ENCODE assay signal across 14 mouse cellular contexts in the genomic region with DNA sequence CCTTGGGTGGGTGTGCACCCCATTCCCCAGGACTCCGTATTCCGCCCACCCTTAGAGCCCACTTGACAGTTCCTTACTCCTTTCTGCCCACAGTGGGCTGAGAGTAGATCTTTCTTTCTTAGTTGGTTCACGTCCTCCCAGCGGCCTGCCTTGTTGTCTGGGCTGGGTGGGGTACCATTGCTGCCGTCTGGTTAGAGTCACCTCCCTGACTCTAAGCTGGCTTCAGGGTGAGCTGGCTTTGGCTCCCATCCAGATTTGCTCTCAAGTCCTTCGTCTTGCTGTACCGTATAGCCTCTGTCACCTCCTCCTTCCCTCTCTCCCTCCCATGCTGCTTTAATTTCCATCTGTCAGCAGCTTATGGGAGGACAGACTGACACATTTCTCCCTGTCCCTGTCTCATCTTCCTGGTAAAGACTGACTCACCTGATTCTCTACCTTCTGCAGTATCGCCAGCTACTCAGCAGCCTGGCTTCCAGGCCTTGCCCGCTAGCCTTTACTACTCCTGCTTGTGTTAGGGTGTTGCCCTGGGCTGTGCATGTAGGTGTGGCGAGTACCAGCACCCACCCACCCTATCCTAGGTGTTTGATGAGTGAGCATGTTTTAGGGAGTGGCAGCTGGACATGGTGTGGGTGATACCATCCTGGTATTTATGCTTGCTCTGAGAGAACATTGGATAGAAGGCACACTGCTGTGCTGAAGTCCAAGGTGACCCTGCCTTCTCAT. TPM values are rescaled to one million over a fixed set of nuclear protein-coding genes. Genes with fewer than 3 reads are reported as not detected.
DNase-seq lines count a peak whose midpoint lies in the region; ATAC-seq lines count a peak whose summit lies in the region.
"Had no signal": no experiment of that assay in that cellular context is flagged by ENCODE, and none has a peak within 500 bp of the region (broad histone marks: within the 10 kb centered on the region; RNA-seq: fewer than 3 reads in every experiment).

No protein-coding gene starts in this region.

- 57% methylated on average over 10 of the region's 10 CpGs for WGBS in intestine, embryonic 16.5 days

- H3K36me3 ChIP-seq in intestine, embryonic 16.5 days (ENCODE audit: control insufficient read depth, insufficient read depth, low read length) = peaks cover 13% of the 10 kb centered on the region

- H3K4me1 ChIP-seq in intestine, embryonic 16.5 days (ENCODE audit: control insufficient read depth, insufficient read depth, low read length) = peaks cover 48% of the 10 kb centered on the region
- H3K4me1 ChIP-seq: forebrain, embryonic 10.5 days; midbrain, embryonic 13.5 days had no signal

- DNase-seq in adrenal gland, postnatal 10 days = peak; percentile 43
- DNase-seq in adrenal gland, postnatal 25 days = no peak
- peak; percentile 21 for DNase-seq in left cerebral cortex, postnatal 4 days
- no peak for DNase-seq in left cerebral cortex, adult 11 months (ENCODE audit: low spot score)
- peak; percentile 38 for DNase-seq in 3T3-L1 (ENCODE audit: low read depth, low spot score)
- DNase-seq in urinary bladder, postnatal 14 days (ENCODE audit: low spot score) = no peak
- DNase-seq in ovary, postnatal 14 days (ENCODE audit: low spot score) = no peak
- DNase-seq: cerebellum, adult 11-12 months had no signal

- peak overlapping the region; percentile 59 for H3K27ac ChIP-seq in intestine, embryonic 16.5 days (ENCODE audit: low read length)
- H3K27ac ChIP-seq: forebrain, embryonic 10.5 days; hindbrain, embryonic 10.5 days; midbrain, embryonic 13.5 days; neural tube, embryonic 13.5 days had no signal

- H3K27me3 ChIP-seq in intestine, embryonic 16.5 days (replicated peaks; ENCODE audit: control insufficient read depth, insufficient read depth, low read length) = no peaks in the 10 kb centered on the region
- H3K27me3 ChIP-seq: heart, embryonic 12.5 days; midbrain, embryonic 13.5 days; neural tube, embryonic 13.5 days had no signal

- ATAC-seq in intestine, embryonic 16.5 days = peak; percentile 72
- ATAC-seq: midbrain, embryonic 13.5 days had no signal

- no peak overlapping the region for H3K4me2 ChIP-seq in intestine, embryonic 16.5 days (ENCODE audit: low read depth, low read length)
- H3K4me2 ChIP-seq: heart, embryonic 12.5 days; midbrain, embryonic 13.5 days; neural tube, embryonic 13.5 days had no signal

- H3K9me3 ChIP-seq in intestine, embryonic 16.5 days (ENCODE audit: control insufficient read depth, low read length) = no peaks in the 10 kb centered on the region
- H3K9me3 ChIP-seq: forebrain, embryonic 10.5 days; heart, embryonic 12.5 days; hindbrain, embryonic 10.5 days; midbrain, embryonic 13.5 days; neural tube, embryonic 13.5 days had no signal

- no peak overlapping the region for H3K4me3 ChIP-seq in intestine, embryonic 16.5 days (ENCODE audit: low read length)
- H3K4me3 ChIP-seq: forebrain, embryonic 10.5 days; heart, embryonic 12.5 days; hindbrain, embryonic 10.5 days; midbrain, embryonic 13.5 days; neural tube, embryonic 13.5 days had no signal

- H3K9ac ChIP-seq in intestine, embryonic 16.5 days (ENCODE audit: low read depth, low read length) = peak overlapping the region; percentile 37; the same call in 1 of the 2 replicates
- H3K9ac ChIP-seq: heart, embryonic 12.5 days; midbrain, embryonic 13.5 days; neural tube, embryonic 13.5 days had no signal

- intact Hi-C loops in left cerebral cortex, postnatal 4 days (cut with DNase I) = no loop called here

RNA-seq across cellular contexts. Expression of gene Tnks1bp1, which starts 20.2 kb away (rescaled TPM):
- total RNA-seq in adrenal gland, postnatal 10 days (2021) = 100 to 1,000 TPM; 102 to 111 TPM
- 80.1 and 137 TPM in 2 replicates for total RNA-seq in adrenal gland, postnatal 25 days (2021)
- 10 to 100 TPM; 80.1 to 91.9 TPM for total RNA-seq in left cerebral cortex, postnatal 4 days (2021)
- polyA plus RNA-seq in intestine, embryonic 16.5 days (2015; fragmentation: Nextera tagmentation; extraction: Ambion mirVana) = 34.4 and 36.8 TPM in 2 replicates

RNA-seq across cellular contexts. Expression of gene P2rx3, which starts 30.8 kb away (rescaled TPM):
- 1 to 10 TPM in 1 of 2 experiments, under 1 TPM in 1; 0.66 to 1.0 TPM for total RNA-seq in adrenal gland, postnatal 10 days (2021)
- total RNA-seq in adrenal gland, postnatal 25 days (2021) = 0.76 and 2.2 TPM in 2 replicates
- 1 to 10 TPM; 1.0 to 1.4 TPM for total RNA-seq in left cerebral cortex, postnatal 4 days (2021)
- 1.1 and 1.3 TPM in 2 replicates for polyA plus RNA-seq in intestine, embryonic 16.5 days (2015; fragmentation: Nextera tagmentation; extraction: Ambion mirVana)

RNA-seq across cellular contexts. Expression of gene Ssrp1, which starts 31.0 kb away (rescaled TPM):
- 100 to 1,000 TPM; 111 to 125 TPM for total RNA-seq in adrenal gland, postnatal 10 days (2021)
- 132 and 136 TPM in 2 replicates for total RNA-seq in adrenal gland, postnatal 25 days (2021)
- 100 to 1,000 TPM; 146 to 154 TPM for total RNA-seq in left cerebral cortex, postnatal 4 days (2021)
- 212 and 244 TPM in 2 replicates for polyA plus RNA-seq in intestine, embryonic 16.5 days (2015; fragmentation: Nextera tagmentation; extraction: Ambion mirVana)

Comparison
In these comparisons a context has a peak if more than half of its experiments do, and no peak if none do; other contexts are left out.
1. DNase-seq: peak in adrenal gland, postnatal 10 days (single experiment), left cerebral cortex, postnatal 4 days (single experiment) and 3T3-L1 (single experiment); none in adrenal gland, postnatal 25 days (single experiment), left cerebral cortex, adult 11 months (single experiment), urinary bladder, postnatal 14 days (single experiment) and ovary, postnatal 14 days (single experiment).